Mouse (Mus musculus) cerebellum, adult 2 months (tissue): Measurements from ENCODE around the gene Chrm3.

Experiments
- CTCF ChIP-seq: fragments of 200-500 bp; IDR thresholded peaks from 2 replicates; pipeline ENCODE4 v1.5.1; 2011; ENCODE audit warnings: low read depth, mild to moderate bottlenecking, control low read depth, low read length, moderate library complexity, borderline replicate concordance; ENCODE audit not compliant: insufficient read depth
- POLR2A ChIP-seq: fragments of 200-500 bp; IDR thresholded peaks from 2 replicates; pipeline ENCODE4 v1.6.1; 2011; ENCODE audit warnings: low read length, control low read depth, borderline replicate concordance; ENCODE audit not compliant: insufficient read depth

- no peak for TF ChIP-seq CTCF
- TF ChIP-seq POLR2A: no peak
These were observed 176.8 kb downstream of the Chrm3 start for GRCm38 (mm10) chr13:10183837-10184236.
